Mouse (Mus musculus): ENCODE results near the gene Ift81.

DNA sequence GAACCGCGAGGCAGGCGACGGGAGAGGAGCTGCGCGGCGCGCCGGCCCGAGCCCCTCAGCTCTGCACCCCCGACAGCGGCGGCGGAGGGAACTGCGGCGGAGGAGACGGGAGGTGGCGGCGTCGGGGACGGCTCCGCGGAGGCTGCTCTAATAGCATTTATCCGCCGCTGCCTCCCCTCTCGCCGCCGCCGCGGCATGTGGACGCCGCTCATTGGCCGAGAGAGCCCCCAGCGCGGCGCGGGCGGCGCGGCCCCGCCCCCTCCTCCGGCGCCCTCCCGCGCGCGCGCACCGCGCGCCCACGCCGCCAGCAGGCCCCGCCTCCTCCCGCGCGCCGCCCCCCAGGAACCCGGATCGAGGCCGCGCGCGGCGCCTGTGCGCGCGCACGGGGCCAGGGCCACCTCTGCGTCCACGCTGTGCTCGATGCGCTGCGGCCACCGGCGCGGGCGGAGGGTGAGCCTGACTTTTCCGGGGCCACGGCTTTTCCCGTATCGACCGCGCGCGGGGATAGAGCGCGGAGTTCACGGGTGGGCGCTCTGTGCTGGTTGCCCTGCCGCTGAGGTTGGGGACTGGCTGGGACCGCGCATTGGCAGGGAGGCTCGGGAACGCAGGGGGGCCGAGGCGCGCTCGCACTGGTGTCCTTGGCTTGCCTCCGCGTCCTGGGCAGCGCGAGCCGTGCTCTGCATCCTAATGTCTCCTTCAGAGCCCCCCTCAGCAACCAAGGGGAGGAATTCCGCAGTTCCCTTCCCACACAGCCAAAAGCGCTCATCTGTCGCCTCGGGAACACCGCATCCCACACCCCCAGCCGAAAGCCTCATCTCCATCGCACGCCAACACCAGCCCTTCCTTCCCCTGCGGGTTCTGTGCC, 112.0 kb downstream of the Ift81 start, which contains the start of gene Atp2a2:
- no peak for TF ChIP-seq USF1 (IDR thresholded peaks at IDR 0.05; ENCODE audit: low read depth)
- peak; percentile 15 for TF ChIP-seq REST (IDR thresholded peaks at IDR 0.05; ENCODE audit: insufficient read depth, insufficient read length)
